Mouse (Mus musculus) limb, embryonic 10.5 days (tissue): ENCODE measurements at regions not wholly inside any gene's neighbourhood (a gene's known extent, or its start where the extent isn't known, plus 50 kb on each side); places are given as distances from the start of the nearest gene placed in this dataset.

ENCODE experiments used
- DNase-seq: peaks from one replicate; pipeline ENCODE4 v3.0.0-alpha.2; 2017; ENCODE audit warnings: low spot score
- H3K27ac ChIP-seq: fragments of 300-500 bp; sonication (generic); 2 replicates; pipeline ENCODE4 v1.5.1; 2016; ENCODE audit warnings: mild to moderate bottlenecking
- H3K27me3 ChIP-seq: fragments of 300-500 bp; sonication (generic); 2 replicates; pipeline ENCODE4 v1.6.1; 2016; ENCODE audit warnings: low read depth, mild to moderate bottlenecking; ENCODE audit not compliant: poor library complexity, severe bottlenecking
- H3K36me3 ChIP-seq: fragments of 300-500 bp; sonication (generic); 2 replicates; pipeline ENCODE4 v1.6.1; 2016; ENCODE audit warnings: mild to moderate bottlenecking, moderate library complexity
- H3K4me1 ChIP-seq: fragments of 300-500 bp; sonication (generic); 2 replicates; pipeline ENCODE4 v1.6.1; 2016
- H3K4me3 ChIP-seq: fragments of 300-500 bp; sonication (generic); 2 replicates; pipeline ENCODE4 v1.5.1; 2016; ENCODE audit warnings: mild to moderate bottlenecking, moderate library complexity
- H3K9me3 ChIP-seq: fragments of 300-500 bp; sonication (generic); replicated peaks from 2 replicates; pipeline ENCODE4 v1.6.1; 2016; ENCODE audit warnings: mild to moderate bottlenecking
- WGBS: fragments of 180-500 bp; shearing (Covaris S2); methylation state at CpG from one replicate; pipeline ENCODE4 v1.1.7; 2016; 5-methylcytosine and 5-hydroxymethylcytosine counted together

DNA sequence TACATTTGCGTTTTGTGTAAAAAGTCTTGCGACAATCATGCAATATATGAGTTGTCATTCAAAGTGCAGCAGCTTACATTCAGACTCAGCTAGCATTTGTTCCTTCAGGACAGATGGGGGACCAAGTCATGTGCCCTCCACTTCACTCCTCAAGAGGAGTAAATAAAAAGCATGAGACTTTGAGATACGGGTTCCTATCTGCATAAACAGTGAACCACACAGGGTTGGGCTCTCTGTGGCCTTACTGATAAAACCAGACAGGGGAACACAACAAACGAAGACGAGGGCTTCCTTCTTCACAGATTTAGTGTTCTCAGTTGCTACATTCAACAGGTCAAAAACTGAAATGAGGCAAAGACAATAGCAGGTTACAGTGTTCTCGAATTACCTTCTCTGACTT lies 283.1 kb upstream of the Irx4 start:
- Histone ChIP-seq H3K36me3 (no peaks in the 10 kb centered on the region), H3K4me3 (no peak overlapping the region), H3K27me3 (peaks cover 6% of the 10 kb centered on the region; the same call in 1 of the 2 replicates), H3K4me1 (no peaks in the 10 kb centered on the region), H3K27ac (no peak overlapping the region), H3K9me3 (no peaks in the 10 kb centered on the region)
- DNase-seq, result no peak
- 86% methylated on average over 6 of the region's 6 CpGs for WGBS

DNA sequence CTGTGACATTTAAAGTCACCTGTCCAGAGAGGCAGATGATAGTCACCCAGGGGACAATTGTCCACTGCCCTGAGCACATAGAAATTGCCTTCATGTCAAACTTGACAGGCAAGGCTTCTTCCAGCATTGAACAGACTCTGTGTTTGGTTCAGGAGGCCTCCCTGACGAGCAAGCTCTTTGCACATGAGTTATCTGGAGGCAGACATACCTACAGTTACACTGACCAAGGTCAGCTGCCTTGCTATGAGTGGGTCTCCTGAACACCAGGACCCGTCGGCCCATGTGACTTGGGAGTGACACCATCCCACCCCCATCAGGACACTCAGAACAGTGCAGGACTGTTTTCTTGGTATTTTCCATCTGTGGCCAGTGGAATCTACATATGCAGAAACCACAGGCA lies 282.3 kb upstream of the Irx4 start:
- Histone ChIP-seq H3K27me3 (peaks cover 6% of the 10 kb centered on the region; the same call in 1 of the 2 replicates), H3K9me3 (no peaks in the 10 kb centered on the region), H3K4me1 (no peaks in the 10 kb centered on the region), H3K27ac (no peak overlapping the region), H3K4me3 (no peak overlapping the region), H3K36me3 (no peaks in the 10 kb centered on the region)
- no peak for DNase-seq
- WGBS, result 82% methylated on average over 3 of the region's 3 CpGs

- H3K4me1 ChIP-seq, result no peaks in the 10 kb centered on the region
- H3K4me3 ChIP-seq, result no peak overlapping the region
- 0 out of 2 replicates have a peak, but pooled peaks cover under 1% of the 10 kb centered on the region for H3K27me3 ChIP-seq
- no peaks in the 10 kb centered on the region for H3K9me3 ChIP-seq
- no peak for DNase-seq
- H3K36me3 ChIP-seq, result no peaks in the 10 kb centered on the region
- H3K27ac ChIP-seq, result no peak overlapping the region
Observed at GRCm38 (mm10) chr13:72978966-72979365, 281.3 kb upstream of the Irx4 start.

GRCm38 (mm10) chr13:72992589-72993409 lies 267.5 kb upstream of the Irx4 start:
- Histone ChIP-seq H3K27ac (no peak overlapping the region), H3K27me3 (no peaks in the 10 kb centered on the region), H3K36me3 (no peaks in the 10 kb centered on the region), H3K4me1 (no peaks in the 10 kb centered on the region), H3K9me3 (no peaks in the 10 kb centered on the region), H3K4me3 (no peak overlapping the region)
- WGBS, result 70% methylated on average over 17 of the region's 17 CpGs
- DNase-seq, result no peak

DNA sequence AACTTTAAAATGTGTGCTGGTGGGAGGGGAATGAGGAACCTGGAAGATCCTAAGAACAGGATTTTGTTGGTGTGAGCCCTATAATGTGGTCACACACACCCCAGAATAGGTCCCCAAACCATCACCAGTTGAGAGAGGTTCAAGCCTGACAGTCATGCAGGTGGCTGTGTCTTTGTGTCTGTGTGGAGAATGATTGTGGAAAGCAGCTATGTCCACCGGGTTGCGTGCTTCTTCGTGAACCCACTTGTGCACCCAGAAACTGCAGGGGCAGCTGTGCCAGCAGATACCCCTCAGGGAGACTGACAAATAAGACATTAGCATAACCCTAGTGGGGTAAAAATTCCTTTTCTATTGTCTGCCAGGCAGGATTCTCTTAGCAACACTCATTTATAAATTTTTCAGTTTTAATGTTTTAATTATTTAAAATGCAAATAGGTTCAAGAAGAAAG lies 266.8 kb upstream of the Irx4 start:
- no peak overlapping the region for H3K27ac ChIP-seq
- H3K36me3 ChIP-seq, result no peaks in the 10 kb centered on the region
- H3K9me3 ChIP-seq, result no peaks in the 10 kb centered on the region
- no peaks in the 10 kb centered on the region for H3K27me3 ChIP-seq
- DNase-seq, result no peak
- 84% methylated on average over 3 of the region's 3 CpGs for WGBS
- no peak overlapping the region for H3K4me3 ChIP-seq
- H3K4me1 ChIP-seq, result no peaks in the 10 kb centered on the region

DNA sequence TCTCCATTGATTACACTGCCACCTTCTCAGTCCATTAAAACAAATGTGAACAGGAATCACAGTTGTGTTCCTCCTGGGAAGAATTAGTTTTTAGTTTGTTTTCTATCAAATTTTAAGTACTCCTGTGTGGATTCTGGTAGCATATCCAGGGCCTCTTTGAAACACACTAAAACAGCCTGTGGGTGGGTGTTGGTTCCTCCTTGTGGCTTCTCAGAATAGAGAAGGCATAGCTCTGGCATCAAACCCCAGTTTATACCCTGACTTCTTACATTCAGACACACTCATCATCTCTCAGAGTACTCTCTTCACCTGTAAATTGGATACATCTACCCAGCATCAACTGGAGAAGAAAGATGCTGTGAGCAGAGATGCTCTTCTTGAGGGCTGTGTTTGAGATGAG lies 265.7 kb upstream of the Irx4 start:
- H3K9me3 ChIP-seq, result no peaks in the 10 kb centered on the region
- H3K4me3 ChIP-seq, result no peak overlapping the region
- no peaks in the 10 kb centered on the region for H3K36me3 ChIP-seq
- H3K27me3 ChIP-seq, result no peaks in the 10 kb centered on the region
- no peaks in the 10 kb centered on the region for H3K4me1 ChIP-seq
- DNase-seq, result no peak
- H3K27ac ChIP-seq, result no peak overlapping the region

DNA sequence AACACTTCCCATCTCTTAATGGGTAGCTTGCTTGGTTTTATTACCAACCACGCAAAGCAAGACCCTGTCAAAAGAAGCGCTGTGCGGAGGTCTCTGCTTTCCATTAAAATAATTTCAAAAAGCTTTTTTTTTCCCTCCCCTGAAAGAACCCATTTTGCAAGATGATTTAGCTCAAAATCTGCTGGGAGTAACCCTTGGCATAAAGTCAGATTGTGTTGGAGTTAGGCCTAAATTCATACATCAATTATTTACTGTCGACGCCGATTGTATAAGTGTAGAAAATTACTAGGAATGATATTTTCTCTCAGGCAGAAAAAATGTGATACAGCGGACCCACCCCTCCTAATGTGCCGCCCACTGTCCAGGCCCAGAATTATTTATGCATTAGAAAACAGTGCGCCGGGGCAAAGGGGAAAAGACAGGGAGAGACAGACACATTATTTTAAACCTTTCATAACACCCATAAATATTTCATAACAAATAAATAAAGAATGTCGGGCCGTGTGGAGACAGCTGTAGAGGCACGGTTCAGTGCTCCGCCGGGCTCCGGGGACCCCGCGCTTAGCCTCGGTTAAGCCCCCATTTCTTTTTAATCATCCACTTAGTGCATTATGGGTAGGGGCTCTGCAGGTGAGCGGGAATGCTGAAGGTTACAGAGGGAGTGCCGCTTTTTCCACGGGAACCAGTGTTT lies 251.3 kb upstream of the Irx4 start:
- WGBS, result 76% methylated on average over 22 of the region's 22 CpGs
- Histone ChIP-seq H3K36me3 (no peaks in the 10 kb centered on the region), H3K9me3 (no peaks in the 10 kb centered on the region), H3K27me3 (no peaks in the 10 kb centered on the region), H3K4me3 (no peak overlapping the region), H3K4me1 (peaks cover 9% of the 10 kb centered on the region; the same call in 1 of the 2 replicates), H3K27ac (no peak overlapping the region)
- DNase-seq, result no peak

DNA sequence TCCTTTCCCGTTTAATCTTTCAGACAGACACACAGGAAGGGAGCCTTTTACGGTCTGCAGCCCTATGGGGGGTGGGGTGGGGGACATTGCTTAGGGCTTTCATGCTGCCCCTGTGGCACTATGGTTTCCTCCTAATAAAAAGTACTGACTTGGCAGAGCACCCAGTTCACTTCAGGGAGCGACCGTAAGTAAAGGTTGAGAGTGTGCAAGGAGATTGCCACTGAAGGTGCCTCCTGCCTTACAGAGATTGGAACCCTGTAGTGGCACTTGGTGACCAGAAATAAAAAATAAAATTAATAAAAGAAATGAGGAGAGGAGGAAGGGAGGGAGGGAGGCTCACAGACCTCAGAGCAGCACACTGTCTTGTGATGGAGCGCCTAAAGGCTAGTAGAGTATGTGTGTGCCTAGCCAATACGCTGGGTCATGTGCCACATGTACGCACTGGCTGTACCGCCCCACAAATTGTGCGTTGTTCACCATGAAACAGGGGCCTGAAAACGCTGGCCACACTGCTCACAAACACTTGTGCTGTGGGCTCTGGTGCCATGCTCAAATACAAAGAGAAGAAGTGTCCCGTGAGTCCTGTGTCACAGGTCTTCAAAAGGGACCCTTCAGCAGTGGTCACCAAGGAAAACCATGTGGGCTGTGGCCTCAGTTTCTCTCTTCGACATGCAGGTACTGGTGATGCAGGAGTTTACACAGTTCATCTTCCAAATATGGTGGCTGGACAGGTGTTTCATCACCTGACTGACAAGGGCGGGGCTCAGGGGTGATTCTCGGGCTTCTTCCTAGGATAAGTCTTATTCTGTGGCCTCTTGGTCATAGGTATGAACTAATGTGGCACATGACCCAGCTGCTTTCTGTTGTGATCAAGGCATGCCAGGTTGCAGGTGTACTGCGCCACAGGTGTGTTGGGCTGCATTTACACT lies 250.5 kb upstream of the Irx4 start:
- DNase-seq, result no peak
- 86% methylated on average over 15 of the region's 15 CpGs for WGBS
- Histone ChIP-seq H3K4me1 (peaks cover 9% of the 10 kb centered on the region; the same call in 1 of the 2 replicates), H3K9me3 (no peaks in the 10 kb centered on the region), H3K4me3 (no peak overlapping the region), H3K27ac (no peak overlapping the region), H3K36me3 (no peaks in the 10 kb centered on the region), H3K27me3 (no peaks in the 10 kb centered on the region)

GRCm38 (mm10) chr13:73019181-73019580 lies 241.1 kb upstream of the Irx4 start:
- H3K4me3 ChIP-seq, result no peak overlapping the region
- no peak overlapping the region for H3K27ac ChIP-seq
- no peaks in the 10 kb centered on the region for H3K4me1 ChIP-seq
- H3K36me3 ChIP-seq, result no peaks in the 10 kb centered on the region
- no peak for DNase-seq
- no peaks in the 10 kb centered on the region for H3K9me3 ChIP-seq
- 94% methylated on average over 10 of the region's 10 CpGs for WGBS
- H3K27me3 ChIP-seq, result no peaks in the 10 kb centered on the region

GRCm38 (mm10) chr13:73031217-73031616 lies 229.1 kb upstream of the Irx4 start:
- Histone ChIP-seq H3K9me3 (no peaks in the 10 kb centered on the region), H3K27ac (no peak overlapping the region), H3K36me3 (no peaks in the 10 kb centered on the region), H3K27me3 (peaks cover 37% of the 10 kb centered on the region), H3K4me1 (no peaks in the 10 kb centered on the region), H3K4me3 (no peak overlapping the region)
- no peak for DNase-seq
- 85% methylated on average over 3 of the region's 3 CpGs for WGBS

DNA sequence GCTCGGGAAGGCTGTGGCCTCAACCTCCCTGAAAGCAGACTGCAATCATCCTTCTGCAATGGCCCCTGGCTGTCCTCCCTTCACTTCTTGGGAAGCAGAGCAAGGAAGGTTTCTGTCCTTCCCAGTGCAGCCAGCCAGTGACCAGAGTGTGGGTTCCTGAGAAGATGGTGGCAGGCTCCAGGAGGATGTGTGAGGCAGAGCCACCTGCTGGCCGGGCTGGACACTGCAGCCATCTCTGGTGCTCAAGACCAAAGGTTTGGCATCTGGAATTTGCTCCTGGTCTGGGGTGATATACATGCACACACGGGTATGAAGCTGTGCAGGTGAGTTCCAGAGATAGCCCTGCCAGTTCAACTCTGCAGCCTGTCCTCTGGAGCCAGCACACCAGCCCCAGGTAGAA lies 227.2 kb upstream of the Irx4 start:
- Histone ChIP-seq H3K27ac (no peak overlapping the region), H3K27me3 (peaks cover 46% of the 10 kb centered on the region), H3K36me3 (no peaks in the 10 kb centered on the region), H3K4me3 (no peak overlapping the region), H3K9me3 (no peaks in the 10 kb centered on the region), H3K4me1 (no peaks in the 10 kb centered on the region)
- 31% methylated on average over 3 of the region's 3 CpGs for WGBS
- peak; percentile 82 for DNase-seq

GRCm38 (mm10) chr13:73034065-73034831 lies 226.0 kb upstream of the Irx4 start:
- H3K36me3 ChIP-seq, result no peaks in the 10 kb centered on the region
- no peaks in the 10 kb centered on the region for H3K9me3 ChIP-seq
- H3K27ac ChIP-seq, result no peak overlapping the region
- DNase-seq, result no peak
- 37% methylated on average over 10 of the region's 10 CpGs for WGBS
- H3K4me3 ChIP-seq, result no peak overlapping the region
- peaks cover 58% of the 10 kb centered on the region for H3K27me3 ChIP-seq
- H3K4me1 ChIP-seq, result no peaks in the 10 kb centered on the region
